Mouse (Mus musculus) liver, embryonic 14.5 days (tissue): ENCODE measurements around the gene Pappa.

Experiments used
- CTCF ChIP-seq: IDR thresholded peaks from 2 replicates; pipeline ENCODE4 v1.5.1; 2016; ENCODE audit warnings: antibody characterized with exemption, low read depth, control low read depth
- EP300 ChIP-seq: IDR thresholded peaks from 2 replicates; pipeline ENCODE4 v1.6.1; 2016; ENCODE audit warnings: antibody characterized with exemption, low read depth

- no peak for TF ChIP-seq CTCF
- no peak for TF ChIP-seq EP300
These were observed 119.3 kb downstream of the Pappa start for GRCm38 (mm10) chr4:65243245-65243644.
